Mouse (Mus musculus) adrenal gland, postnatal 4 days (tissue): Measurements from ENCODE around the gene Pex19. TPM values are rescaled to one million over a fixed set of nuclear protein-coding genes. Genes with fewer than 3 reads are reported as not detected.

Experiments
- DNase-seq, 2 experiments: peaks; one replicate each; pipeline ENCODE4 v3.0.0; 2021 to 2022; ENCODE audit warnings: low spot score in 2 of 2, mixed read lengths in 2 of 2
- total RNA-seq, 2 experiments: library from RNA; stranded (reverse); gene quantifications; 2 replicates each; pipeline ENCODE4 v1.2.3; 2021

Pex19 gene
- total RNA-seq, 2 experiments from 2014 or later: 168 to 170 TPM

- no peak for DNase-seq
Measured at GRCm38 (mm10) chr1:172132319-172132718, 5.8 kb downstream of the Pex19 start.

GRCm38 (mm10) chr1:172133535-172133934 is 7.0 kb downstream of the Pex19 start:
- DNase-seq: no peak

- DNase-seq: no peak
Measured at GRCm38 (mm10) chr1:172134072-172134471, 7.5 kb downstream of the Pex19 start.

- DNase-seq: no peak
Measured at GRCm38 (mm10) chr1:172140160-172140559, 13.6 kb downstream of the Pex19 start.

- DNase-seq: no peak
Measured at GRCm38 (mm10) chr1:172140825-172141224, 14.3 kb downstream of the Pex19 start.

- no peak for DNase-seq
Measured at GRCm38 (mm10) chr1:172141529-172141928, 15.0 kb downstream of the Pex19 start.

- no peak for DNase-seq
Measured at GRCm38 (mm10) chr1:172143570-172143969, 17.0 kb downstream of the Pex19 start.

GRCm38 (mm10) chr1:172147835-172148278 is 21.3 kb downstream of the Pex19 start, which contains the start of gene Dcaf8:
Gene Dcaf8 (plus strand): TSS chr1:172148084.
- DNase-seq: peak; percentile 96 to 97

- DNase-seq: no peak
Measured at GRCm38 (mm10) chr1:172148279-172148954, 21.9 kb downstream of the Pex19 start.

GRCm38 (mm10) chr1:172148955-172149815 is 22.6 kb downstream of the Pex19 start:
- no peak for DNase-seq

- no peak for DNase-seq
Measured at GRCm38 (mm10) chr1:172154536-172154935, 28.0 kb downstream of the Pex19 start.

GRCm38 (mm10) chr1:172155518-172155917 is 29.0 kb downstream of the Pex19 start:
- DNase-seq: no peak

- no peak for DNase-seq
Measured at GRCm38 (mm10) chr1:172159970-172160369, 33.4 kb downstream of the Pex19 start.

- no peak for DNase-seq
Measured at GRCm38 (mm10) chr1:172160508-172160907, 34.0 kb downstream of the Pex19 start.

GRCm38 (mm10) chr1:172162009-172162408 is 35.5 kb downstream of the Pex19 start:
- DNase-seq: no peak

- DNase-seq: no peak
Measured at GRCm38 (mm10) chr1:172162959-172163358, 36.4 kb downstream of the Pex19 start.

- DNase-seq: no peak
Measured at GRCm38 (mm10) chr1:172167911-172168310, 41.4 kb downstream of the Pex19 start.

GRCm38 (mm10) chr1:172169809-172170208 is 43.3 kb downstream of the Pex19 start:
- DNase-seq: no peak

GRCm38 (mm10) chr1:172172381-172172780 is 45.8 kb downstream of the Pex19 start:
- DNase-seq: no peak

GRCm38 (mm10) chr1:172173181-172173580 is 46.6 kb downstream of the Pex19 start:
- no peak for DNase-seq

GRCm38 (mm10) chr1:172177791-172178190 is 51.2 kb downstream of the Pex19 start:
- DNase-seq: no peak

- DNase-seq: no peak
Measured at GRCm38 (mm10) chr1:172179102-172179501, 52.5 kb downstream of the Pex19 start.
